Mouse (Mus musculus) left cerebral cortex, postnatal 4 days (tissue): Measurements from ENCODE around the gene Ythdf2. TPM values are rescaled to one million over a fixed set of nuclear protein-coding genes. Genes with fewer than 3 reads are reported as not detected.

ENCODE experiments used
- DNase-seq: peaks from one replicate; pipeline ENCODE4 v3.0.0-alpha.2; 2022
- intact Hi-C: fragments of 180-260 bp; cut with DNase I; formaldehyde crosslinking; loops from one replicate; pipeline ENCODE4 v1.15.1; 2025
- microRNA-seq: library from miRNA; unstranded; fragments of <30 nt; microRNA quantifications from one replicate; pipeline ENCODE4 v1.2.0, GENCODE M21; 2022
- total RNA-seq, 2 experiments: library from RNA; stranded (reverse); gene quantifications; 2 replicates each; pipeline ENCODE4 v1.2.3; 2021

The Ythdf2 gene
- total RNA-seq, 2 experiments from 2014 or later: 69.2 to 70.6 TPM

DNA sequence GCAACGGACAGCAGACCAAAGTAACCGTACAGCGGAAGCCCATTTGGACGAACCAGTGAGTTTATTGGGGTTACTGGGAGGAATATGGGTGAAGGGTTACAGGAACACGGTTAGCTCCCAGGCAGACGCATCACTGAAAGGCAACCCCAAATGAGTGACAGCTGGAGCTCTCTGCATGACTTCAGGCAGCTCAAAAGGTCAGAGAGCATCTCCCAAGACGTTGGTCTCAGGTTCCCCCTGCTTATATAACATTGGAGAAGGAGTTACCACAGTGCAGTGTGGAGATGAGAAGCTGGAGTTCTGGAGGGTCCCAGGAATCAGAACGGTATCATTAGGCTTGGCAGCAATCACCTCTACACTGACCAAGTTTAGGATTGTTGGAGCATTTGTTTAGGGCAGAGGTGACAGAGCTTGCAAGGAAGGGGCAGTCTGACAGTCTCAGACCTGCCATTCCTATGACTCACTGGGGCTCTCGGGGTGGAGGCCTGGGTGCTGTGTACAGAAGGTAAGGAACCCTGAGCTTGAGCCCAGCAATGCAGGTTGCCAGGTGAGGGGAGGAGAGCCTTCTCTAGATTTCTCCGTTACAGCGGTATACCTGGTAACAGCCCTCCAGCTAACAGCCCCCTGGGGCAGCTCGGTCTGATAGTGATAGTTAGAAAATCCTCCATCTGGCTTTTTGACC is 55.0 kb downstream of the Ythdf2 start:
- intact Hi-C loops: no loop called here
- no peak for DNase-seq

- DNase-seq: no peak
- intact Hi-C loops: no loop called here
Measured at GRCm38 (mm10) chr4:132154877-132155670, 57.0 kb downstream of the Ythdf2 start.

DNA sequence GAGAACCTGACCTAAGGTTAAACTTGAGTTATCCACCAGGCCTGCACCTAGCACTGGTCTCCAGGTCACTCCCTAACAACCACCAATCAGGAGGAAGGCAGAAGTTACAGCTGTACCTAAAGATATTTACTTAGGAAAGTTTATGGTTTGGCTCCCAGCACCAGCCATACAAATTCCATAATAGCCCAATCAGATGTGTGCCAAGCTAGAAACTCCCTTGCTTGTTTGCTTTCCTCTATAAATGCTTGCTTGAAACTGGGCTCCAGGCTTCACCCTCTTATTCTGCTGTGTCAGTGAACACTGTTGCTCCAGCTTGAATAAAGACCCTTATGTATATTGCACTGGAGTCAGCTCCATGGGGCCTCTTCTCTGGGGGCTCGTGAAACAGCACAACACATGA is 60.4 kb downstream of the Ythdf2 start:
- no peak for DNase-seq
- intact Hi-C loops: no loop called here

- DNase-seq: no peak
- intact Hi-C loops: no loop called here
Measured at GRCm38 (mm10) chr4:132146201-132146600, 65.9 kb downstream of the Ythdf2 start.

- DNase-seq: no peak
- intact Hi-C loops: no loop called here
Measured at GRCm38 (mm10) chr4:132145092-132145491, 67.0 kb downstream of the Ythdf2 start.

- intact Hi-C loops: no loop called here
- DNase-seq: no peak
Measured at GRCm38 (mm10) chr4:132144080-132144841, 67.8 kb downstream of the Ythdf2 start, which contains the start of gene Oprd1. Gene Oprd1 (minus strand): TSS chr4:132144486.

- intact Hi-C loops: no loop called here
- no peak for DNase-seq
Measured at GRCm38 (mm10) chr4:132138640-132139039, 73.5 kb downstream of the Ythdf2 start.

- DNase-seq: no peak
- intact Hi-C loops: no loop called here
Measured at GRCm38 (mm10) chr4:132137013-132137412, 75.1 kb downstream of the Ythdf2 start.

Small RNA genes within 50 kb of the gene (microRNA-seq; reads per million reads assigned to microRNA genes)
- gene Gm22033: not detected

Other genes with a start within 250 kb of the Ythdf2 start
- gene Gm10300, start 137.6 kb downstream of the Ythdf2 start, total RNA-seq: not detected
- gene Epb41, start 137.0 kb downstream of the Ythdf2 start, total RNA-seq: 10 to 100 TPM; 70.2 to 77.8 TPM
- gene Oprd1, start 67.8 kb downstream of the Ythdf2 start, total RNA-seq: 1 to 10 TPM; 3.7 to 4.6 TPM
- gene Gmeb1, start 49.3 kb upstream of the Ythdf2 start, total RNA-seq: 10 to 100 TPM; 35.2 to 36.0 TPM
- 10 to 100 TPM; 16.8 to 19.1 TPM for gene Taf12, start 62.1 kb upstream of the Ythdf2 start, total RNA-seq
- gene Rab42, start 91.1 kb upstream of the Ythdf2 start, total RNA-seq: 1 to 10 TPM; 1.4 to 2.1 TPM
- gene Trnau1ap, start 117.2 kb upstream of the Ythdf2 start, total RNA-seq: 10 to 100 TPM; 40.9 to 47.2 TPM
- 10 to 100 TPM; 17.6 to 22.0 TPM for gene Rcc1, start 141.3 kb upstream of the Ythdf2 start, total RNA-seq
- 10 to 100 TPM in 1 of 2 experiments, 1 to 10 TPM in 1; 9.3 to 11.5 TPM for gene Phactr4, start 210.2 kb upstream of the Ythdf2 start, total RNA-seq